Mouse (Mus musculus): ENCODE results near the gene Ror1.

- TF ChIP-seq CTCF (IDR thresholded peaks at IDR 0.05; ENCODE audit: borderline replicate concordance, insufficient read depth, low read length) (no peak), POLR2A (IDR thresholded peaks at IDR 0.05; ENCODE audit: low read depth, low read length) (no peak)
These were observed 5.7 kb downstream of the Ror1 start for GRCm38 (mm10) chr4:100101066-100101820.

Data from embryonic fibroblast, embryonic 13.5 days (primary cell).